Mouse (Mus musculus) layer of hippocampus, adult 18-20 months (tissue): ENCODE measurements around the gene Camk2n2. TPM values are rescaled to one million over a fixed set of nuclear protein-coding genes. Genes with fewer than 3 reads are reported as not detected.
"Not testable (repeated sequence)": the region's sequence is repeated elsewhere in the genome, so short reads cannot be mapped to it uniquely, and the experiment has no call there.

ENCODE experiments used
- DNase-seq, 2 experiments: peaks; one replicate each; pipeline ENCODE4 v3.0.0; 2022; ENCODE audit warnings: low spot score in 2 of 2
- long read RNA-seq: library from polyadenylated mRNA; stranded (forward); transcript quantifications from one replicate; pipeline ENCODE4 v2.0.0, GENCODE M21; 2021
- total RNA-seq, 2 experiments: library from RNA; stranded (reverse); gene quantifications; 2 replicates each; pipeline ENCODE4 v1.2.3; 2021

The Camk2n2 gene
- total RNA-seq, result 10 to 100 TPM; 82.8 to 87.9 TPM
- long read RNA-seq, transcript Camk2n2-201 (2 exons, 1,291 nt), result major isoform, 45 of 53 reads
- long read RNA-seq, partial matches to known transcripts, result 0 of 53 reads
- long read RNA-seq, other reads (novel, unspliced or antisense), result 8 of 53 reads

GRCm38 (mm10) chr16:20621191-20621990, at the start of gene Camk2n2:
Gene Camk2n2 (minus strand): TSS chr16:20621287.
- DNase-seq, result peak in 1 of 2 experiments; percentile 39

DNA sequence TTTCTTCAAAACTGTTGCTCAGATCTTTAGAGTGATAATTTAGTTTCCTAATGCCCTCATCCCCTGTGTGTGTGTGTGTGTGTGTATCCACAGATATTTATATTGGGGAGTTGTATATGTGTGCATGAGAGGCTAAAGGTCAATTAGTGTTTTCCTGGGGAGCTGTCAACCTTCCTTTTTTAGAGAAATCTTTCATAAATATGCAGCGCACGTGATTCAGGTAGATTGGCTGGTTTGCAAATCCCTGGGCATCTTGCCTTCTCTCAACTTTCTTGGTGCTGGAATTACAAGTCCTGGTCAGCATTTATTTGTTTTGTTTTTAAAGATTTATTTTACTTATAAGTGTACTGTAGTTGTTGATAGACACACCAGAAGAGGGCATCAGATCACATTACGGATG, 49.2 kb upstream of the Camk2n2 start:
- no peak for DNase-seq

- DNase-seq, result not testable (repeated sequence)
These were observed 46.9 kb upstream of the Camk2n2 start, which contains the start of gene Eif4g1 for GRCm38 (mm10) chr16:20668013-20668412. Gene Eif4g1 (plus strand): TSS chr16:20668313.

DNA sequence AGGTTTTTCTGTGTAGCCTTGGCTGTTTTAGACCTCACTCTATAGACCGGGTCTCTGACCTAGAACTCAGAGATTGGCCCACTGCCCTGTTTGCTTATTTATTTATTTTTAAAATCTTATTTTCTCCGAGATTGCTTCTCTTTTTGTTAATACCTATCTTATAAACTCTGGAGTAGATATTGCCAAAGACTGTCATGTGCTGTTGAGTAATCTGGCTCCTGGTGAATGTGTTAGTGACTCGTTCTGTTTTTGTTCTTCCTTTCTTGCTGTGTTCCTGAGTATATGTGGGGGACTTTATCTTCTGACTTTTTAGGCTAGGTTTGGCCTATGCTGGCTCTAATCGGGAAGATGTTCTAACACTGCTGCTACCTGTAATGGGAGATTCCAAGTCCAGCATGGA, 36.6 kb upstream of the Camk2n2 start:
- DNase-seq, result no peak

DNA sequence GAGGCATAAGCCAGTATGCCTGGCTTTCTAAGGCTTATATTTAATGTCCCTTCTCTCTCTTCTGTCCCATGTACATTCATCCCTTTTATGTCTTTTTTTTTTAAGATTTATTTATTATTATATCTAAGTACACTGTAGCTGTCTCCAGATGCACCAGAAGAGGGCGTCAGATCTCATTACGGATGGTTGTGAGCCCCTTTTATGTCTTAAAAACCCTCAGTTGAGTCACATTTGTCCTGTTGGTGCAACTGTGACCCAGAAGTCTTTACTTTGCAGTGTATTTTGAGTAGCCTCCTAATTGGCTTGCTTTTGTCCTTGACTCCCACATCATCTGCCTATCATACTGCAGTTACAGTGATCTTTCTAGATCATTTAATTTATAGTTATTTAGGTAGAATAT, 32.2 kb upstream of the Camk2n2 start:
- DNase-seq, result no peak

DNA sequence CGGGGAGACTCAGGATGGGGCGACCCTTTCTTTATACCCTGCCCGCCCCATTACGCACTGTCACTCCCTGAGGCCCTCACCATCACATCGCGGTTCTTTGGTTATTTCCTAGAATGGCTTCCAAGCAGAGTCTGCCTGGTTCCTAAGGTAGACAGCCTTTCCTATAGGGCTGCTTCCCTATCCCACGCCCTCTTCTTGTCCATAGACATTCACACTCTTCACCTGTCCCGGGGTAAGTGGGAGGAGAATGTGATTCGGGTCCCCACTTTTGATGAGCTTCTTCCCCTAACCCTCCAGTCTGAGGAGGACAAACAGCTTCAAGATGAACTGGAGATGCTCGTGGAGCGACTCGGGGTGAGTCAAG, 30.8 kb upstream of the Camk2n2 start:
- DNase-seq, result no peak

GRCm38 (mm10) chr16:20651076-20651946, 30.2 kb upstream of the Camk2n2 start, which contains the start of gene Psmd2:
Gene Psmd2 (plus strand): TSS chr16:20651652.
- peak; percentile 95 to 98 for DNase-seq

DNA sequence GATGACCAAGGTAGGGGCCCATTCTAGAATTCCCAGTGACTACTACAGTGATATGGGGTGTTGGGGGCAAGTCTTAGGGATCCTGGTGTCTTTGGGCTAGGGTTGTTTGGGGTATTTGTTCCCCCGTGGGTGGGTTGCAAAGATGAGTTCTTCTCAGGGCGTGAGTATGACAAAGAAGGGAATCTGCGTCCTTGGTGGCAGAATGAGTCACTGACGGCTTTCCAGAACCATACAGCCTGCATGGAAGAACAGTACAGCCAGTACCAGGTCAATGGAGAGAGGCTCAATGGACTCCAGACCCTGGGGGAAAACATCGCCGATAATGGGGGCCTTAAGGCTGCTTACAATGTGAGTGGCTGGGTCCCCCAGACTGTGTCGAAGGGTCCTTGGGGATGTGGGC, 22.8 kb upstream of the Camk2n2 start:
- DNase-seq, result no peak

DNA sequence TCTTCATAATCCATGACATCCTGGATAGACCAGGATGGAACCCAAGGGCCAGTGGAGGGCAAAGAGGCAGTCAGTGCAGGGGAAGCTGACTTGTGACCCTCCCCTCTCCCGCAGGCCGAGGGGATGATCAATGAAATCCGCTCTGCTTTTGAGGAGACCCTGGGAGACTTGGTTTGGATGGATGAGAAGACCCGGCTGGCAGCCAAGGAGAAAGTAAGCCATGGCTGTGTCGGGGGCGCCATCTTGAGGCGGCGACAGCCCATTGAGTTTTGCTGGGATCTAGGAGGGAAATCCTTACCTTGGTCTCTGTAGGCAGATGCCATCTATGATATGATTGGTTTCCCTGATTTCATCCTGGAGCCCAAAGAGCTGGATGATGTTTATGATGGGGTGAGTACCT, 21.1 kb upstream of the Camk2n2 start:
- peak; percentile 52 to 85 for DNase-seq

GRCm38 (mm10) chr16:20638367-20638766, 17.3 kb upstream of the Camk2n2 start:
- DNase-seq, result peak; percentile 59 to 75

- DNase-seq, result no peak
These were observed 16.3 kb upstream of the Camk2n2 start for GRCm38 (mm10) chr16:20637410-20637809.

DNA sequence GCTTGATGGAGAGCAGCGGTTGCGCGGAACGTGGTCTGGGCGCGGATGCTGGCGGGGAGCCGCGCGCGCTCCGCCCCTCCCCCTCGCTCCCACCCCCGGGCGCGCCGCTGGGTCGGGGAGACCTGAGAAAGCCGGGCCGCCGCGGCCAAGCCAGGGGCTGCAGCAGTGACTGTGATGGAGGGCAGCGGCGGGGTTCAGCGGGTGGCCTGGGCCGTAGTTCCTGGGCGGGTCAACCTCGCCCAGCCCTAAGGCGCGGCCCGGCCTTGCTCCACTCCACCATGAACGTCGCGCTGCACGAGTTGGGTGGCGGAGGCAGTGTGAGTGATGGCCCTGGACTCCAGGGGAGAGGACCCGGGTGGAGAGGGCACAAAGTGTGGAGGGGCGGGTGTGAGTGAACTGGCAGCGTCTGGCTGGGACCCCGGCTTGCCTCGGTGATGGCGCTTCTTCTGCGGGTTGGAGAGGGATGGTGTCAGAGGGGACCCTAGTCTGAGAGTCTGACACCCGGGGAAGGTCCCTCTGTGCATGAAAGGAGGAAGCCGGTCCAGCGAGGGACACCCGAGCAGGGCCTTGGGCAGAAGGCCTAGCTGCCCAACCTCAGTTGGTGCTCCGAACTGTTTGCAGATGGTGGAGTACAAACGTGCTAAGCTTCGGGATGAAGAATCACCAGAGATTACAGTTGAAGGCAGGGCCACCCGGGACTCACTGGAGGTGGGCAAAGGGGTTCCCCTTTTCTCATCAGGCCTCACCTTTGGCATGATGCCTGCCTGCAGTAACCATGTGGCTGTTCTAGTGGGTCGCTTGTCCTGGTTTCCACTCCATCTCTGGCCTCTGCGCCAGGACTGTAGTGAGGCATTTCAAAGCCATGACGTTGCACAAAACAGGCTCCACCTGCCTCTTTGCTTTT, 8.9 kb upstream of the Camk2n2 start, which contains the start of gene Ece2:
TSS of gene Ece2 (plus strand) at position 98 of the 904 bp plus-strand sequence.
- DNase-seq, result no peak

DNA sequence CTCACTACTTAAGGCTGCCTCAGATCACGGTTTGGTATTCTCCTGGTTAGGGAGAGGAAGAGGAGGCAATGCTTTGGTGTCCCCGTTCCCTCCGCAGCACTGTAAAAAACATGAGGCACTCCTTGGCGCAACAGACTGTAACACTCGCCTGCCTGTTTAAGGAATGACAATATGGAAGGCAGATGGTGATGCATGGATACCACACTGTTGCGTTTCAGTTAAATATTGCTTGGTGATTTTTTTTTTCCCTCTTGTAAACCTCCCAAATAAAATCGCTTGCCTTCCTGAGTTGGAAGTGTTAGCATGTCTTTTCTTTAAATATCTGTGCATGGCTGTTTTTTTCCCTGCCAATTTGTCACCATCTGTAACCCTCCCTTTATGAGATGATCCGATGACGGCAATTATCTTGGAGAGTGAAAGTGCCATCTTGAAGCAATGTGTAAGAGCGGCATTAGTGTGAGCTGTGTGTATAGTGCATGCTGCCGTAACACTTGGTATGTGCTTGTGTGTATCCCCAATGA, 7.8 kb upstream of the Camk2n2 start:
- DNase-seq, result peak; percentile 32 to 73

- no peak for DNase-seq
These were observed 2.1 kb upstream of the Camk2n2 start for GRCm38 (mm10) chr16:20623211-20623610.

GRCm38 (mm10) chr16:20621991-20622685, 1.1 kb upstream of the Camk2n2 start:
- peak; percentile 57 to 69 for DNase-seq

- DNase-seq, result no peak
These were observed 316 bp downstream of the Camk2n2 start for GRCm38 (mm10) chr16:20620751-20621190.

- DNase-seq, result no peak
These were observed 720 bp downstream of the Camk2n2 start for GRCm38 (mm10) chr16:20620399-20620735.

GRCm38 (mm10) chr16:20619541-20620398, 1.3 kb downstream of the Camk2n2 start:
- DNase-seq, result no peak
